Mouse (Mus musculus) liver, adult 2 months (tissue): ENCODE results near the gene Actn2. TPM values are rescaled to one million over a fixed set of nuclear protein-coding genes. Genes with fewer than 3 reads are reported as not detected.
A peak's percentile ranks its signal among the peaks of the same experiment; 100 is the strongest.

Experiments used
- DNase-seq: peaks from one replicate; pipeline ENCODE4 v3.0.0-alpha.2; 2011; ENCODE audit warnings: low read depth, low spot score; ENCODE audit errors: extremely low read depth
- H3K27ac ChIP-seq: fragments of 200-500 bp; replicated peaks from 2 replicates; pipeline ENCODE4 v1.5.1; 2012; ENCODE audit warnings: low read depth, mild to moderate bottlenecking, control low read depth, inconsistent platforms, low read length; ENCODE audit not compliant: insufficient read depth
- H3K27me3 ChIP-seq: fragments of 200-500 bp; 2 replicates; pipeline ENCODE4 v1.6.1; 2012; ENCODE audit warnings: mild to moderate bottlenecking, moderate library complexity, low read length, inconsistent platforms; ENCODE audit not compliant: control insufficient read depth, insufficient read depth
- H3K36me3 ChIP-seq: fragments of 200-500 bp; 2 replicates; pipeline ENCODE4 v1.6.1; 2012; ENCODE audit warnings: low read length, inconsistent platforms; ENCODE audit not compliant: control insufficient read depth, insufficient read depth
- H3K4me1 ChIP-seq: fragments of 200-500 bp; 2 replicates; pipeline ENCODE4 v1.6.1; 2011; ENCODE audit warnings: low read length; ENCODE audit not compliant: control insufficient read depth, insufficient read depth
- H3K4me3 ChIP-seq: fragments of 200-500 bp; 2 replicates; pipeline ENCODE4 v1.5.1; 2011; ENCODE audit warnings: low read depth, mild to moderate bottlenecking, control low read depth, low read length, moderate library complexity; ENCODE audit not compliant: insufficient read depth
- H3K79me2 ChIP-seq: fragments of 200-500 bp; 2 replicates; pipeline ENCODE4 v1.6.1; 2012; ENCODE audit warnings: inconsistent platforms, mild to moderate bottlenecking, low read length, moderate library complexity; ENCODE audit not compliant: control insufficient read depth, insufficient read depth
- H3K9ac ChIP-seq: fragments of 200-500 bp; 2 replicates; pipeline ENCODE4 v1.6.1; 2012; ENCODE audit warnings: low read depth, mild to moderate bottlenecking, control low read depth, inconsistent platforms, low read length
- CTCF ChIP-seq: fragments of 200-500 bp; IDR thresholded peaks from 2 replicates; pipeline ENCODE4 v1.5.1; 2011; ENCODE audit warnings: low read depth, low read length, control low read depth
- POLR2A ChIP-seq: fragments of 200-500 bp; IDR thresholded peaks from 2 replicates; pipeline ENCODE4 v1.6.1; 2011; ENCODE audit warnings: low read length, control low read depth; ENCODE audit not compliant: insufficient read depth; ENCODE audit errors: extremely low read depth
- WGBS: fragments of 180-500 bp; shearing (Covaris S2); methylation state at CpG from one replicate; pipeline ENCODE4 v1.1.7; 2018; 5-methylcytosine and 5-hydroxymethylcytosine counted together
- polyA plus RNA-seq: library from polyadenylated mRNA; depleted of rRNA; stranded (reverse); fragments of >200 nt; gene quantifications from 2 replicates; pipeline ENCODE4 v1.2.3, GENCODE M21; 2012; rRNA removed
- total RNA-seq: library from RNA; depleted of rRNA; stranded (reverse); fragments of >200 nt; gene quantifications from 2 replicates; pipeline ENCODE4 v1.2.3, GENCODE M21; 2014; rRNA removed

The Actn2 gene
- total RNA-seq (1.2 TPM in 1 of 2 replicates, not detected in the other), polyA plus RNA-seq (0.06 and 0.47 TPM in 2 replicates)

DNA sequence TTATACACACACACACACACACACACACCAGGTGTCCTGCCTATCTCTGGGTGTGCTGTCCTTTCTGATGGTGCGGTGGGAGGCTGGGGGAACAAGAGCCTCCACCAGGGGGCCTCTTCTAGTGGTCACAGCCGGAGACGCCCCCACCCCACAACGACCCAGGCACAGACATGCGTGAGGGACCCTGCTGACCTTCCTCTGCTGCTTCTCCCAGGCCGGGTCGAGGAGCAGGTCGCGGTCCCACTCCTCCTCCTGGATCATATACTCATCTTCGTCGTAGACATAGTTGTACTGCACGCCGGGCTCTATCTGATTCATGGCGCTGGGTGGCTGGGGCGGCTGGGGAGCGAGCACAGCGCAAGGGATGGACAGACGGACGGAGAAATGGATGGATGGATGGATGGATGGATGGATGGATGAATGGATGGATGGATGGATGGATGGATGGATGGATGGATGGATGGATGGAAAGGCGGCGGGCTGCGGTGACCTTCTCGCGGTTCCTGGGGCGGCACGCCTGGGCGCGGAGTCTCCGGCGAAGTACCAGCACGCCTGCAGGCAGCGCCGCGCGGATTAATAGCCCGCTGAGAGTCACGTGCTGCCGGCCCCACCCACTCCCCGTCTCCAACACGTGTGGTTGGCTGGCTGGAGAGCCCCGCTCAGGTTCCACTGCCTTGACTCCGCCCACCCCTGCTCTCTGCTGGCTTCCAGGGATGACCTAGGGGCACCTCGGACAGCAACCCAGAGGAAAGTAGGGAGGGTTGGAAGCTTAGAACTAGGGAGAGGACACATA is at the start of gene Actn2:
Gene Actn2 (minus strand): TSS at position 578 of the 793 bp plus-strand sequence.
- H3K79me2 ChIP-seq = no peaks in the 10 kb centered on the region
- TF ChIP-seq POLR2A = no peak
- no peak for TF ChIP-seq CTCF
- peaks cover 10% of the 10 kb centered on the region for H3K27me3 ChIP-seq
- H3K4me1 ChIP-seq = no peaks in the 10 kb centered on the region; the same call in 1 of the 2 replicates
- H3K27ac ChIP-seq = no peak within 1 kb of the TSS
- WGBS = 3% methylated on average over 43 of the region's 43 CpGs
- no peak for DNase-seq
- H3K9ac ChIP-seq = no peak within 1 kb of the TSS
- H3K36me3 ChIP-seq = no peaks in the 10 kb centered on the region
- H3K4me3 ChIP-seq = peak within 1 kb of the TSS; percentile 11; the same call in 1 of the 2 replicates

DNA sequence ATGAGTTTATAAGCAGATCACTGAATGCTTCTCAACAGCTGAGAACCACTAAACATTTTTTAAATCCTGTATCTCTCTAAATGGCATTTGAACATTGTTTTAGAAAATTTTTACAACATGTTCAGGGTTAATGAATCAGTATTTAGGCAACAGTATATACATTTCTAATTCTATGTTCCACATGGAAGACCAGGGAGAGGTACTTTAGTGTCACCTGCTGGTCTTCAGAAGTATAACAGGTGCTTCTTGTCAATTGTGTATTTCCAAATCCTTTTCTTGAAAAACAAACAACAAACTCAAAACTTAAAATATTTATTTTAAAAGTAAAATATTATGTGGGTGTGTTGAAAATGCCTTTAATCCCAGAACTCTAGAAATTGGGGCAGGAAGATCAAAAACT is 45.7 kb upstream of the Actn2 start:
- no peak for TF ChIP-seq POLR2A
- TF ChIP-seq CTCF = peak; percentile 46
- H3K4me3 ChIP-seq = no peak overlapping the region
- H3K9ac ChIP-seq = no peak overlapping the region
- no peaks in the 10 kb centered on the region for H3K27me3 ChIP-seq
- peak; percentile 27 for DNase-seq
- no peaks in the 10 kb centered on the region for H3K36me3 ChIP-seq
- H3K79me2 ChIP-seq = no peaks in the 10 kb centered on the region
- H3K27ac ChIP-seq = no peak overlapping the region
- H3K4me1 ChIP-seq = no peaks in the 10 kb centered on the region

GRCm38 (mm10) chr13:12384796-12385195 is 44.2 kb upstream of the Actn2 start:
- no peak for TF ChIP-seq CTCF
- no peak for TF ChIP-seq POLR2A
- no peak overlapping the region for H3K9ac ChIP-seq
- H3K27ac ChIP-seq = no peak overlapping the region
- H3K27me3 ChIP-seq = no peaks in the 10 kb centered on the region
- H3K36me3 ChIP-seq = no peaks in the 10 kb centered on the region
- DNase-seq = no peak
- H3K4me3 ChIP-seq = no peak overlapping the region
- H3K4me1 ChIP-seq = no peaks in the 10 kb centered on the region
- H3K79me2 ChIP-seq = no peaks in the 10 kb centered on the region

DNA sequence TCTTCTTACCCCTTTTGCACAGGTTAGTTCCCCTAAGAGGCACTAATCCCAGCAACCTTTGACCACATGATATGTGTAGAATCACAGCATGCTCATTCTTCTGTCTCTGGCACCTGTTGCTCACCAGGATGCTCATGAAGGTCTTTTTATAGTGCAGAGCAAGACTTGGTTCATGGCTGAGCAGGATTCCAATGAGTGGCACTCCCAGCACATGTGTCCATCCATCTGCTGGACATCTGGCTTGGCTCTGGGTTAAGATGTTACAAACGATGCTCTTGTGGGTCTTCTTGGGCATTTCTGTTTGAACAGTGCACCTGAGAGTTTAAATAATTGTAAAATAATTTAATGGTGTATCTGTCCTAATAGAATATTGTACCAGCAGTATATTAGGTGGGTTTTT is 36.2 kb upstream of the Actn2 start:
- TF ChIP-seq CTCF (no peak), POLR2A (no peak)
- 63% methylated on average over 1 of the region's 1 CpGs for WGBS
- Histone ChIP-seq H3K36me3 (no peaks in the 10 kb centered on the region), H3K4me3 (no peak overlapping the region), H3K4me1 (no peaks in the 10 kb centered on the region), H3K27me3 (no peaks in the 10 kb centered on the region), H3K9ac (no peak overlapping the region), H3K79me2 (no peaks in the 10 kb centered on the region), H3K27ac (no peak overlapping the region)
- DNase-seq = no peak

DNA sequence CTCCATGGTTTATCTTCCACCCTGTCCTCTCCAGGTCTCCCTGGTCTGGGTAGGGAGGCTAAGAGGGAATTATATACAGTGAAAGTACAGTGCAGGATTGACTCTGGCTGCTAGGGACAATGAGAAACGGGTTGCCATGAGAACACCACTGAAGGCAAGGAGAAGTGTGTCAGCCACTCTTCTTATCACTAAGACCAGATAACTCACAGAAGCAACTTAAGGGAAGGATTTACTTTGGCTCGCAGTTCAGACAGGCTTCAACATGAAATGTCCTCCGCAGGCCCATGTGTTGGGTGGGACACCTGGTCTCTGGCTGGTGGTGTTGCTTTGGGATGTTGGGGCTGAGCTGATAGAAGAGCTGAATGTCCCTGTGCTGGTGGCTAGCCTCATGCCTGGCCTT is 32.2 kb upstream of the Actn2 start:
- Histone ChIP-seq H3K9ac (no peak overlapping the region), H3K79me2 (no peaks in the 10 kb centered on the region), H3K27me3 (no peaks in the 10 kb centered on the region), H3K4me1 (no peaks in the 10 kb centered on the region), H3K27ac (no peak overlapping the region), H3K4me3 (no peak overlapping the region), H3K36me3 (no peaks in the 10 kb centered on the region)
- no peak for TF ChIP-seq CTCF
- DNase-seq = no peak
- WGBS = 58% methylated on average over 3 of the region's 3 CpGs

DNA sequence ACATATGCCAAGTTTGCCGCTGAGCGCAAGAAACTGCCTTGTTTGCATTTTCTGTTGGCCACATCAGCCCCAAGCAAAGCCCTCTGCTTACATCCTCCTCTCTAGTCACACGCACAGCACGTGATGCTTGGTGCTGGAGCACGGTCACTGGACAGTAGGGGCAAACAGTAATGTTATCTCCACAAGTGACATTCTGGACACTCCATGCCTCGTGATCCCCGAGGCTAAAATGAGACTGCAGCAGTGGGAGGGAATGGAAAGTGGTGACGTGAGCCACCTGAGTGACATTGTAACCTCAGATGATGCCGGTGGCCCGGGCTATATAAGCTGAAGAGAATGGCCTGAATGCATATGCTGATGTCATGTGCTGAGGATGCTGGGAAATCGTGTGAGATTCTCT is 29.4 kb upstream of the Actn2 start:
- TF ChIP-seq POLR2A (no peak), CTCF (no peak)
- Histone ChIP-seq H3K4me3 (no peak overlapping the region), H3K27me3 (no peaks in the 10 kb centered on the region), H3K79me2 (no peaks in the 10 kb centered on the region), H3K27ac (0 out of 2 replicates have a peak overlapping the region, but pooled peaks have one; percentile 27), H3K4me1 (no peaks in the 10 kb centered on the region), H3K36me3 (no peaks in the 10 kb centered on the region), H3K9ac (no peak overlapping the region)
- 74% methylated on average over 11 of the region's 11 CpGs for WGBS
- peak; percentile 19 for DNase-seq
